Mouse (Mus musculus) brain, embryonic 14.5 days (tissue): ENCODE data around the gene Mgmt. TPM values are rescaled to one million over a fixed set of nuclear protein-coding genes. Genes with fewer than 3 reads are reported as not detected.

ENCODE experiments used
- DNase-seq: peaks from one replicate; pipeline ENCODE4 v3.0.0-alpha.2; 2011; ENCODE audit warnings: low read depth
- CTCF ChIP-seq: fragments of 200-500 bp; IDR thresholded peaks from 2 replicates; pipeline ENCODE4 v1.5.1; 2012; ENCODE audit warnings: inconsistent platforms, mild to moderate bottlenecking, moderate library complexity, borderline replicate concordance; ENCODE audit not compliant: insufficient read depth, insufficient read length; ENCODE audit errors: extremely low read depth
- POLR2A ChIP-seq: fragments of 200-500 bp; IDR thresholded peaks from 2 replicates; pipeline ENCODE4 v1.6.1; 2012; ENCODE audit warnings: mild to moderate bottlenecking, inconsistent platforms, borderline replicate concordance; ENCODE audit not compliant: poor library complexity, insufficient read depth, insufficient read length, severe bottlenecking; ENCODE audit errors: extremely low read depth
- polyA plus RNA-seq: library from polyadenylated mRNA; depleted of rRNA; stranded (reverse); fragments of >200 nt; gene quantifications from 2 replicates; pipeline ENCODE4 v1.2.3, GENCODE M21; 2012

Gene Mgmt
- polyA plus RNA-seq, 1 experiment, result 0.85 TPM

DNA sequence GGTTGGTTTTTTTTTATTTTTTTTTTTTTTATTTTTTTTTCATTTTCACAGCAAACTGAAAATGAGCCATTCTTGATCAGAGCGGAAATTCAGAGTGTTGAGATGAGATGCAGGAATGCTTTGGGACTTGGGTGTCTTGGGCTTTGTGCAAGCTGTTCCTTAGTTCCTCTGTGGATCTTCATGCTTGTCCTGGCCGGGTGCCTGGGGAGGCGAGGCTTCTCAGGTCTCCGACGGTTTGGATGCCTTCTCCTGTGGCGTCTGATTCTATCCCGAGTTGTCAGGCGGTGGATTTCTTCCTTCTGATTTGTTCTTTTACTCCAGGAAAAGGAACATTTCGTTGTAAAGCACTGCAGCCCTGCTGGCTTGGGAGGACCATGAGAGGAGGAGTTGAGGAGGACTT lies 51.7 kb downstream of the Mgmt start:
- TF ChIP-seq POLR2A (no peak), CTCF (no peak)
- no peak for DNase-seq

DNA sequence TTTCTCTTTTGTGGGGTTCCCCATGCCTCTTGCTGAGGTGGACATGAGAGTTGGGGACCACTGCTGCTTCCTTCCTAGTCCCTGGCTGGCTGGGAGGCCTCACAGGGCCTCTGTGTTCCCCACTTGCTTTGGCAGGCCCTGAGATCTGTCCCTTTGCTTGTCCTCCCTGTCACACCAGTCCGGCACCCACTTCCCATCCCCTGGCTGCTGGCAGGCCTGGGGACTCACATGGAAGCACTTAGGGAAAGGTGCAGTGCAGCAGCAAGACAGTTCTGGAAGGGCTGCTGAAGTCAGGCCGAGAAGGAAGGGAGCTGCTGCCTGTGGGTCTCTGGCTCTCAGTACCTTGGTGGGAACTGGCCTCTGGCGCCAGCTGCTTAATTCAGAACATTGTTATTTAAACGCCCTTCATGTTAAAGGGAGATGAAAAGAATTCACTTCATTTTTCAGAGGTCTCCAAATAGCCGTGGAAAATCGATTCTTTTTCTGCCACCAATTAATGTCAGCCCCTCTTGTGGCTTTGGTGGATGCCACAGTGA lies 53.9 kb downstream of the Mgmt start:
- no peak for TF ChIP-seq POLR2A
- TF ChIP-seq CTCF, result no peak
- peak; percentile 38 for DNase-seq

DNA sequence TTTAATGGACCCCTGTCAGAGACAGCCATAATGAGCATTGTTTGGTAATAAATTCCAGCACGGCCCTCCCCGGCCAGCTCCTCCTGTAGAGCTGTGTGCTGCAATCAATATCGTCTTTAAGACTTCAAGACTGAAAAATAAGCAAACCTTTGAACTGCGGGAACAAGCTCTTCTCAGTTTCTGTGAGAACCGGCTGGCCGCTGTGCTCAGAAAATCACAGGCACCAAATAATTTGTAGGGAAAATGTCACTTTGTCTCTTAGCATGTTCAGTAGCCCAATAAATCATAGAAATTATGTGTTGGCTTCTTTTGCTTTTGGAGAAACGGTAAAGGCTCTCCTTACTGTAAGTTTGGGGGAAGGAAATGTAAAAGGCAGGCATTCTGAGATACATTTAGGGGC lies 58.2 kb downstream of the Mgmt start:
- TF ChIP-seq POLR2A (no peak), CTCF (no peak)
- no peak for DNase-seq

DNA sequence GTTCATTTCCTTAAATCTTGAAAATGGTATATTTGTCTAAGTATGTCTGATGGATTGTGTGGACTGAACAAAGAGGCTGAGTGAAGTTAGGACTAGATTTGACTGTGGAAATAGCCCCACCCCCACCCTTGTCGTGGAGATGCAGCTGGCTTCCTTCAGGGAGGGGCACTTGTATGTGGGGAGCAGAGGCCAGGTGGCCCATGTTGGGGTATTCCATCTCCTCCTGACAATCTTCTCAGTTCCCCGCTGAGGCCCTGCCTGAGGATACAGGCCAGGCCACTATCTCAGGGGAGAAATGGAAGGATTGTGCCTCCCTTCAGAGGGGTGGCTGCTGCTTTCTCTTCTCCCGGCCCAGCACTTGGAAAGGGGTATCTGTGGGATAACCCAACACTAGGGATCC lies 58.8 kb downstream of the Mgmt start:
- peak; percentile 19 for DNase-seq
- TF ChIP-seq POLR2A, result no peak
- TF ChIP-seq CTCF, result no peak

DNA sequence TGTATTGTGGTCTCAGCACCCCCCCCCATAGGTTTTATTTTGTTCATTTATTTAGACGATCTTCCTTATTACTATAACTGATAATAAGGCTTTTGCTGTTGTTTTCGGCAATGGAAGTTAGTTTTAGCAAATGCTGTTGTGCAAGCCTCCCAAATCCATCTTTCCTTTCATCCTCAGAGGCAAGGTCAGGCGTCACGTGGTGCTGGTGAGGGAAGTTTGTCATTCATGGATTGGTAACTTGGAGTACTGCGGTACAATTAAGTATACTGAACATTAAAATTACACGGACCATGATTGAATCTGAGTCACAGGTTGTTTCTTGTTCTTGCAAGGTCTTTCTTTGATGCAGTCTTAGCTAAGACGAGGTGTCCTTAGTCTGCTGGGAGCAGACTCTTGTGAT lies 77.9 kb downstream of the Mgmt start:
- no peak for DNase-seq
- TF ChIP-seq CTCF, result no peak
- TF ChIP-seq POLR2A, result no peak

DNA sequence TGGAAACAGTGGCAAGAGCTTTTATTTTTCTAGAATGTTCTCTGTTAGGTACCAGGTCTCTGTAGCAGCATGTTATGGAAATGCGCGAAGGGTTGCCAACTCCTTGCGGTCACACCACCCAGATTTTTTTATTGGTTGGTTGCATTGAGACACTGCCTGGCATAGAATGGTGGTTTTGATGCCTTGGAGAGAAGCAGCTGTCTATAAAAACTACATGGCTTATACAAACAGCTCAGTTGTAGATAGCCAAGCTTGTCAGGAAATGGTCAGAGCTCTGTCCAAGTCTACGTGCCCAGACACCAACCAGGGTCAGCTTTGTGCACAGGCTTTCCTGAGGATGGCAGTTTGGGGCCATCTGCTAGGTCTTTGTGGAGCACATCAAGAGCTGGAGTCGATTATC lies 80.6 kb downstream of the Mgmt start:
- DNase-seq, result no peak
- TF ChIP-seq CTCF, result no peak

DNA sequence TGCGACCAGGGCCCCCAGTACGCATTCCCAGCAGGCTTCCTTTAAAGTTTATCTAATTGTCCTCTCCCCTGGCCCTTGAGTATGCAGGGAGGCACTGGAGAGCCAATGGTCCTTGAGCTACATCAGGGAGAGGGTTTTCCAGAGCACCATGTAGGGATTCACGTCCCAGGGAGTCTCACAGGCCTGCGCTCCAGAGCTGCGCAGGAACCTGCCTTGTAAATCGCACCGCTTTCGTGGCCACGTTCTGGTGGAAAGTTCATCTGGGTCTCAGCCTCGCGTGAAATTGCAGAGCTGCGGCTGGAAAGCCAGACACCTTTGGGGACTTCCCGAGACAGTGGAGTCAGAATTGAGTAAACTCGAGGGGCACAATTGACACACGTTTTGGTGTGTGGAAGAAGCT lies 103.0 kb downstream of the Mgmt start:
- TF ChIP-seq POLR2A (no peak), CTCF (no peak)
- DNase-seq, result no peak

DNA sequence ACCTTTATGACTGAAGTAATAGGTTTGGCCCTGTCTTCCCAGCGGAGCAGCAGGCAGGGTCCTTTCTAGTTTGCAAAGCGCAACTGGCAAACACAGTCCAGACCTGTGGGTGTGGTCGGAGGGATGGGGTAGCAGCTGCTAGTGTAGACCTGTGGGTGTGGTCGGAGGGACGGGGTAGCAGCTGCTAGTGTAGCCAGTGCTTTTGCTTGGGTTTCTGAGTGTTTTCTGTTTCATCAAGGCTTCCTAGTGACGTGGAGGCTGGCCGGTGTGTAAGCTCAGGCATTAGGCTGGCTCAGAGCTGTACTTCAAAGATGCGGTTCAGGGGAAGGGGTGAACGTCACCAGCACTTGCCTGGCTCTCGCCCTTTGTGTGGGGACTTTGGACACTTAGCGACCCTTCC lies 106.3 kb downstream of the Mgmt start:
- TF ChIP-seq POLR2A (no peak), CTCF (no peak)

DNA sequence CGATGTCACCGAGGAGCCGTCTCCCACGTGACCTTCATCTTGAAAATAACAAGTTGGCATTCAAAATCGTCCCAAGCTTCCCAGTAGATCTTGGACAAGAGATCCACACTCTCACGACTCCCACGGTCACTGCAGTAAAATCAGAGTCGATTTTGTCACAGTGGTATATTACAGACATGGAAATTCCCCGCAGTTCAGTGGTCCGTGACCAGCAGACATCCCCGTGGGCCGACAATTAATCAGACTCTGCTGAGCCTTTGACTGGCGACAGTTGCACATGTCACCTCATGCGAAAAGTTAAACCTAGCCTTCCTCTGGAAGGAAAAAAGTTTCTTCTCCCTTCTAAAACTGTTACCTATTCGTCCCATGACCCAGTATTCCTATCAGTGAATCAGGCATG lies 106.8 kb downstream of the Mgmt start:
- TF ChIP-seq POLR2A, result no peak
- TF ChIP-seq CTCF, result no peak
- no peak for DNase-seq

More for the DNA sequence above, 106.3 kb downstream of the Mgmt start:
- no peak for DNase-seq

DNA sequence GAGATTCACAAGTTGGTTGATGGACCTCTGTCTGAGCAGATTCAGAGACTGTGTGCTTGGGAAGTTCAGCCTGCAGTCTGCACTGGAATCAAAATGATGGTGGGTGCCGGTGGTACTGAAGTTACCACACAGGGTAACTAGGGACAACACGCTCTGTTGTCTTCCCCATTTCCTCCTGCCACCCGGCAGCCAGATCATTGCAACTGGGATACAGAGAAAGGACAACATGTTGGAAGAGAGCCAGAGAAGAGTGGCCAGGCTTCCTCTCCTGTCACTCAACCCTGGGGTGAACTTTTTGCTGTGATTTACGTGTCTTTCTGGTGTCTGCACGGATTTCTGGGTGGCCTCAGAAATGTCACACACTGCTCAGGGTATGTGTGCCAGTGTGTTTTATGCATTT lies 107.4 kb downstream of the Mgmt start:
- TF ChIP-seq CTCF (no peak), POLR2A (no peak)
- peak; percentile 56 for DNase-seq

DNA sequence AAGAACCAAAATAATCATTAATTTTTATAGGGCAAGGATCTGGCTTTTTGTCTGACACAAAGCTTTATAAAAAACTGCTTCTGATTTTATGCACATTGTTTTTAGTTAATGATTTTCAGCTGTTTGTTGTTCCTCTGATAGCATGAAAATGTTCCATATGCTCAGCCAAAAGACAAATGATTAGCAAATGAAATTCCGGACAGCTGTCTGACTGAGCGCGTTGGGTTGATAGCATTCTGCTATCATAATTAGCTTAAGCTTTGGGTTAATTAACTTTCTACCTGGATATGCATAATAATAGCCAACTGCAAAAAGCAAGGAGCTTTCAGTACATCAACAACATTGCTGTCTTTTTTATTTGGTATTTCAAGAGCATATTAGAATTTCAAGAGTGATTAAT lies 108.0 kb downstream of the Mgmt start:
- TF ChIP-seq POLR2A, result no peak
- no peak for TF ChIP-seq CTCF
- DNase-seq, result peak; percentile 70

DNA sequence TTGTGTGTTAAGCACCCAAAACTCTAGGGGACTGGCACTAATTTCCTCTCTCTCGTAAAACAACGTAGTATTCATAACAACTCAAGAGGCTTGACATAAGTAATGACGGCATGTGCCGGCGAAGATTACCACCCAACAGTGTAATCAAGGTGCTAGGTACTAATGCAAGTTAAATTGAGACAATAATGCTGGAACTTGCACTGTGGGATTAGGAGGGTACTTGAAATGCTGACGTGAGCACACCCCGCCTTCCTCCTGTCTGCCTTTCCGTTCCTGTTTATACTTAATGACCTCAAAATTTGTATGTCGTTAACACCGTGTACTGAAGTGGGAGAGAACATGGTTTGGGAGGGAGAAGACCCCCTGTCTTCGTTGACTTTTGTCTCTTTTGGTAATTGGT lies 110.9 kb downstream of the Mgmt start:
- TF ChIP-seq POLR2A, result no peak
- no peak for TF ChIP-seq CTCF
- DNase-seq, result peak; percentile 53

DNA sequence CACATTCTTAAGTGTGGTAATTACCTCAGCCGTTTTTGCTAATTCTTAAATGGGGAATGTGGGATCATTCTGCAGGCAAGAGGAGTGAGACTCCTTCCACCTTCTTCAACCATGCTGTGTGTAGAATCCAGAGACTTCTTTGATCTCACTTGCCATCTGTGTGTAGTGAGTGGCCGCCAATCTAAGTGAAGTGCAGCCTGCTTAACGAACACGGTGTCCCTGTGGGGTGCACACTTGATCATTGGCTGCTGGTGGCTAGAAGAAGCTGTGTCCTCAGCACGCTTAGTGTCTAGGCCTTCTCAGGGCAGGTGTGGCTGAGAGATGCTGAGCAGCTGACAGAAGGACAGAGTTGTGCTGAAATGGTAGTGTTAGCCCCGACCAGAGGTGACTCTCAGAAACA lies 113.9 kb downstream of the Mgmt start:
- DNase-seq, result peak; percentile 56
- TF ChIP-seq POLR2A (no peak), CTCF (no peak)
